Comparison of ENCODE assay signal across 8 mouse cellular contexts in the genomic region with DNA sequence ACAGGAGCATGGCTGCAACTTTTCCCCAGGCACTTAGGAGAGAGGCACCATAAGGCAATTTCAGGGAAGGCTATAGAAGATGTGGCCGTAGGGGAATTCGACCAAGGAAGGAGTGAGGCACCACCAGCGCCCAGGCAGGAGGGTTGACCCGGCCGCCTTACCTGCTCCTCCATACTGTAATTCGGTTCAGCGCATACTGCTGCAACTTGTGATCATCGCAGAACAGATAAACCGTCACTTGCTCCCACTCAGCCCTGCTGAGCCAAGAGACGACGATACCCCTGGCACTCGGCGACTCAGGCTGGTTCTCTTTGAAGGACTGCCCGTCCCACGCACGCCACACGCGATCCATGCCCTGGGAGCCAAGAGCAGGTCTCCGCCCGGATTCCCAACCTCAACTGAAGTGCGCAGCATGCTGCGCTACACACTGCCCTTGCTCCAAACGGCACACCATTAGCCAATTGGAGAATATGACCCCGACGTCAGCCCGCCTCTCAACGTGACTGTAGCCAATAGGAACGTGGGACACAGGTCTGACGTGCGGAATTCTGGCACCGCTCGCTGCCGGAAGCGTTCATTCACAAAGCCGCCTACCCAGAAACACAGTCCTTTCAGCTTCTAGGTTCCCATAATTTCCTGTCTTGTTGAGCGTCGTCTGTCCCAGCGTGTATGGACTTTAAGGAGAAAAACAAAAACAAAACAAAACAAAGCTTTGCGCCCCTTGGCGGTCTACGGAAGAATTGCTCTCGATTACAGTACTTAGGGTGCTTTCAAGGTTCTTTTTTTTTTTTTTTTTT. TPM values are rescaled to one million over a fixed set of nuclear protein-coding genes. Genes with fewer than 3 reads are reported as not detected.
DNase-seq lines count a peak whose midpoint lies in the region; ATAC-seq and TF ChIP-seq lines count a peak whose summit lies in the region.

Las1l (minus strand) TSS at position 466 of the 797 bp plus-strand sequence.

- TF ChIP-seq CTCF in lung, adult 2 months (IDR thresholded peaks at IDR 0.05; ENCODE audit: insufficient read depth, low read length), result no peak

- H3K9ac ChIP-seq in ES-E14 (ENCODE audit: insufficient read depth, low read depth, low read length, poor library complexity, severe bottlenecking), result peak within 1 kb of the TSS; percentile 83
- peak within 1 kb of the TSS; percentile 50 for H3K9ac ChIP-seq in forebrain, embryonic 15.5 days (replicated peaks)

- H3K4me2 ChIP-seq in forebrain, embryonic 15.5 days (replicated peaks), result peak within 1 kb of the TSS; percentile 53

- no peaks in the 10 kb centered on the region for H3K9me3 ChIP-seq in ES-E14 (ENCODE audit: control insufficient read depth, insufficient read depth, low read depth, low read length)
- no peaks in the 10 kb centered on the region for H3K9me3 ChIP-seq in forebrain, embryonic 15.5 days

- intact Hi-C loops in heart, postnatal 25 days (cut with DNase I), result loop anchor here (5.0 kb wide), 1 partner anchor 221 kb away; no protein-coding TSS in a partner anchor

- in situ Hi-C loops in ES-E14 (cut with MboI; ENCODE audit: low sequenced_read_pairs in 2 of 2, unreplicated experiment in 2 of 2), result no loop called here

- peak within 1 kb of the TSS; percentile 81 to 88 for H3K4me3 ChIP-seq in ES-E14 (ENCODE audit: insufficient read depth in 1 of 2, low read depth in 1 of 2, low read length in 2 of 2, poor library complexity in 1 of 2, severe bottlenecking in 1 of 2)
- peak within 1 kb of the TSS; percentile 65 for H3K4me3 ChIP-seq in forebrain, embryonic 15.5 days
- peak within 1 kb of the TSS; percentile 99 for H3K4me3 ChIP-seq in lung, adult 2 months (replicated peaks; ENCODE audit: extremely low read depth, low read depth, low read length)

- peak; percentile 79 for DNase-seq in ES-E14 (ENCODE audit: low read depth, low spot score)
- peak; percentile 95 for DNase-seq in cerebellum, adult 11-12 months
- peak; percentile 84 for DNase-seq in heart, postnatal 25 days (ENCODE audit: low spot score)
- peak; percentile 87 to 96 for DNase-seq in layer of hippocampus, adult 18-20 months (ENCODE audit: low spot score in 2 of 2)
- peak; percentile 81 for DNase-seq in lung, adult 2 months
- DNase-seq in thymus, adult 18-20 months, result peak; percentile 79 to 87

- H3K36me3 ChIP-seq in ES-E14 (ENCODE audit: control insufficient read depth, insufficient read depth, low read length, poor library complexity, severe bottlenecking), result peaks cover 3% of the 10 kb centered on the region; the same call in 1 of the 2 replicates
- H3K36me3 ChIP-seq in forebrain, embryonic 15.5 days, result no peaks in the 10 kb centered on the region

- WGBS in forebrain, embryonic 15.5 days, result 28% methylated on average over 42 of the region's 42 CpGs
- 31% methylated on average over 42 of the region's 42 CpGs for WGBS in lung, adult 2 months

- ATAC-seq in forebrain, embryonic 15.5 days (replicated peaks), result peak; percentile 100
- peak; percentile 100 for ATAC-seq in neutrophil, adult 5-6 weeks (ENCODE audit: extremely low read depth, insufficient number of reproducible peaks, low FRiP score, poor library complexity, severe bottlenecking)

- peak within 1 kb of the TSS; percentile 51; the same call in 1 of the 2 replicates for H3K27ac ChIP-seq in ES-E14 (ENCODE audit: insufficient read depth, low read depth, low read length, poor library complexity, severe bottlenecking)
- peak within 1 kb of the TSS; percentile 64; the same call in 1 of the 2 replicates for H3K27ac ChIP-seq in forebrain, embryonic 15.5 days (replicated peaks)

- no peaks in the 10 kb centered on the region for H3K4me1 ChIP-seq in ES-E14 (ENCODE audit: control insufficient read depth in 2 of 2, insufficient read depth in 2 of 2, low read length in 2 of 2, poor library complexity in 1 of 2)
- peaks cover 8% of the 10 kb centered on the region for H3K4me1 ChIP-seq in forebrain, embryonic 15.5 days
- H3K4me1 ChIP-seq in lung, adult 2 months (ENCODE audit: control insufficient read depth, insufficient read depth, low read length), result no peaks in the 10 kb centered on the region

- TF ChIP-seq POLR2A in lung, adult 2 months (IDR thresholded peaks at IDR 0.05; ENCODE audit: borderline replicate concordance, extremely low read depth, low read depth, low read length), result peak; percentile 95; the same call in 1 of the 2 replicates

- H3K27me3 ChIP-seq in forebrain, embryonic 15.5 days, result no peaks in the 10 kb centered on the region

TF ChIP-seq in ES-E14, 5 proteins besides CTCF, POLR2A, EP300 and RAD21:
- TF ChIP-seq ZNF384 (IDR thresholded peaks at IDR 0.05; ENCODE audit: low read depth, low read length), result peak; percentile 76; the same call in 1 of the 2 replicates
- TF ChIP-seq MAFK (IDR thresholded peaks at IDR 0.05; ENCODE audit: insufficient read depth, low read depth, low read length), result no peak
- TF ChIP-seq CHD2 (IDR thresholded peaks at IDR 0.05; ENCODE audit: low read depth, low read length), result 0 out of 2 replicates have a peak, but pooled peaks have one; percentile 33
- TF ChIP-seq HCFC1 (IDR thresholded peaks at IDR 0.05; ENCODE audit: borderline replicate concordance, insufficient read depth, low read length), result peak; percentile 66; the same call in 1 of the 2 replicates
- no peak for TF ChIP-seq ZC3H11A (IDR thresholded peaks at IDR 0.05; ENCODE audit: borderline replicate concordance, low read depth, low read length)

RNA-seq across cellular contexts. Expression of gene Las1l, which starts in this region (rescaled TPM):
- 51.7 and 56.1 TPM in 2 replicates for total RNA-seq in ES-E14 (2012; rRNA removed)
- 78.1 and 78.3 TPM in 2 replicates for polyA plus RNA-seq in forebrain, embryonic 15.5 days (2015; fragmentation: Nextera tagmentation; extraction: Ambion mirVana)
- 10 to 100 TPM; 36.7 to 36.8 TPM for total RNA-seq in heart, postnatal 25 days (2021)
- total RNA-seq in layer of hippocampus, adult 18-20 months (2021), result 10 to 100 TPM; 49.4 to 52.8 TPM
- 9.6 and 15.9 TPM in 2 replicates for polyA plus RNA-seq in lung, adult 2 months (2012; rRNA removed)
- total RNA-seq in neutrophil, adult 5-6 weeks (2017), result 43.1 and 47.7 TPM in 2 replicates

Comparison
In these comparisons a context has a peak if more than half of its experiments do, and no peak if none do; other contexts are left out.
1. Peak in every context shown above with its lines: DNase-seq, ATAC-seq, H3K4me3 ChIP-seq and H3K27ac ChIP-seq.